Mouse (Mus musculus): ENCODE data around the gene Scgb2b18. TPM values are rescaled to one million over a fixed set of nuclear protein-coding genes. Genes with fewer than 3 reads are reported as not detected.
"Not testable (repeated sequence)": the region's sequence is repeated elsewhere in the genome, so short reads cannot be mapped to it uniquely, and the experiment has no call there.

Gene Scgb2b18
- not detected in 2 replicates for polyA plus RNA-seq (2011; ENCODE audit: insufficient read depth, insufficient read length, low replicate concordance, missing spikeins)

GRCm38 (mm10) chr7:33173764-33174163 lies at the start of gene Scgb2b18:
TSS of gene Scgb2b18 (minus strand) at chr7:33173864.
- H3K4me3 ChIP-seq (replicated peaks; ENCODE audit: control insufficient read depth, low read depth, low read length); H3K4me1 ChIP-seq (ENCODE audit: control insufficient read depth, insufficient read depth, low read length); H3K27ac ChIP-seq (ENCODE audit: control insufficient read depth, insufficient read depth, low read depth, low read length, poor library complexity): not testable (repeated sequence)
- WGBS: 88% methylated on average over 2 of the region's 2 CpGs

GRCm38 (mm10) chr7:33185268-33185667 lies 11.6 kb upstream of the Scgb2b18 start, which contains the start of gene Scgb1b18:
TSS of gene Scgb1b18 (plus strand) at chr7:33185568.
- not testable (repeated sequence) for H3K4me3 ChIP-seq (replicated peaks; ENCODE audit: control insufficient read depth, low read depth, low read length); H3K4me1 ChIP-seq (ENCODE audit: control insufficient read depth, insufficient read depth, low read length); H3K27ac ChIP-seq (ENCODE audit: control insufficient read depth, insufficient read depth, low read depth, low read length, poor library complexity)
- WGBS: no CpG with 5 or more reads among the region's 2 CpGs

Other genes starting within 250 kb of the Scgb2b18 start
- gene Scgb2b17, start 117.3 kb downstream of the Scgb2b18 start, polyA plus RNA-seq (2011; ENCODE audit: insufficient read depth, insufficient read length, low replicate concordance, missing spikeins): not detected in 2 replicates
- not detected in 2 replicates for gene Scgb1b17, start 110.4 kb downstream of the Scgb2b18 start, polyA plus RNA-seq (2011; ENCODE audit: insufficient read depth, insufficient read length, low replicate concordance, missing spikeins)
- gene Scgb1b18, start 11.7 kb upstream of the Scgb2b18 start, polyA plus RNA-seq (2011; ENCODE audit: insufficient read depth, insufficient read length, low replicate concordance, missing spikeins): not detected in 2 replicates
- not detected in 2 replicates for gene Scgb2b19, start 106.5 kb upstream of the Scgb2b18 start, polyA plus RNA-seq (2011; ENCODE audit: insufficient read depth, insufficient read length, low replicate concordance, missing spikeins)
- not detected in 2 replicates for gene Scgb1b19, start 113.4 kb upstream of the Scgb2b18 start, polyA plus RNA-seq (2011; ENCODE audit: insufficient read depth, insufficient read length, low replicate concordance, missing spikeins)
- not detected in 2 replicates for gene Scgb2b20, start 192.5 kb upstream of the Scgb2b18 start, polyA plus RNA-seq (2011; ENCODE audit: insufficient read depth, insufficient read length, low replicate concordance, missing spikeins)
- not detected in 2 replicates for gene Scgb1b20, start 199.4 kb upstream of the Scgb2b18 start, polyA plus RNA-seq (2011; ENCODE audit: insufficient read depth, insufficient read length, low replicate concordance, missing spikeins)

Measured in bone marrow, adult 2 months (tissue).